Mouse (Mus musculus): ENCODE results near the gene Samd4.

The Samd4 gene

DNA sequence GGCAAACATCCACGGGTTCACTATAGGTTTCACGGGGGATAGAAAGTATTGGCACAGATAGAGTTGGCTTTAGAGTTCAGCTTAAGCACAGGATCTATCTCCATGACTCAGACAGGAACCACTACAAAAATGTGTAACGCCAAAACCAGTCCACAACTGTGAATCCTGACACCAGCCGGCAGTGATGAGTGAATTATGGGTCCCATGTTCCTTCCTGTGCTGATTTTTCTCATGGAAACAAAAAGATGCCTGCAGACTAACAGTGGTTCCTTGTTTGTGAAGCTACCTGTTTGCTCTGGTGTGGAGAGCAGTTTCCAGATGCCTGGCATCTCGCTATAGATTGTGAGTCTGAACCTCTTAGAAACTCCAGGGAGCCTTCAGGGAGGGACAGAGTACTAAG is 184.2 kb downstream of the Samd4 start:
- DNase-seq (ENCODE audit: low read depth, low spot score): no peak

DNA sequence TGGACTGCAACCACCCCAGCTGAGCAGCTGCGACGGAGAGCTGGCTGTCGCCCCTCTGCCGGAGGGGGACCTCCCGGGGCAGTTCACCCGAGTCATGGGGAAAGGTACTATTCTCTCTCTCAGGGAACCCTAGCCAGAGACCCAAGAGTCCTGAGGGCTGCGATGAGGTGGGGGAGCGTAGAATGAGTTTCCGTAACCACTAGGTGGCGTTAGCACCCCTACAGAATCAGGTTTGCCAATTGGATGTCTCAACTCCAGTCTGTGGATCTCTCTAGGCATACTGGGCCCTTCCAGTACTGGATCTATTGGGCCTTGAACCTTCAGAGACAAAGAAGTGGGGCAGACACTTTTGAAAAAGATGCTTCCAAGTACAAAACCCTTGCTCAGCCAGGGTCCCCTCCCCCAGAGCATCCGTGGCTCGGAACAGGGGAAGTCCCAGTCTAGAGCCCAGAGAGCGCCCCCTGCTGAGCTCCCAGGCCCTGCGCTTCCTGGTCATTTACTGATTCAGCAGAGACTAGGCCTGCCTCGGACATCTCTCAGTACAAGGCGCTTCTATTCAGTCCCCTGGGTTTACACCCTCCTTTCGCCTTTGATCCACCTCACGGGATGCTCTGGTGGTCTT is 191.5 kb downstream of the Samd4 start:
- DNase-seq (ENCODE audit: low read depth, low spot score): no peak

- no peak for DNase-seq (ENCODE audit: low read depth, low spot score)
Observed at GRCm38 (mm10) chr14:47075010-47075677, 192.5 kb downstream of the Samd4 start.

DNA sequence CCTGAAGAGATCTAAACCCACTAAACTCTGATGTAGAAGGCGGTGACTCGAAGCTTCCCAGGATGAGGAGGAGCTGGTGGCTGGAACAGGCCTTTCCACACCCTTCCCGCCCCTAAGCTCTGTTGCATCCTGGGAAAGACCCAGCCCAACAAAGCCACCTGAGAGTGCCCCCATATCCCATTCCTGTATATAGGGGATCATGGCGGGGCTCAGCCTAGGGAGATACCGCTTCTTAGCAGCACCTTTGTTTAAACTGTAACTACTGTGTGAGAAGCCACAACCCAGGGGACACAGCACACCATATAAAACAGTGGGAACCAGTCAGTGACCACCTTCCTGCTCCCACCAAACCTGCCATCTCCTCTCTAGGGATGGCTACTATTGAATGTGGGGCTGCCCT is 193.2 kb downstream of the Samd4 start:
- DNase-seq (ENCODE audit: low read depth, low spot score): no peak

GRCm38 (mm10) chr14:47076956-47077575 is 194.4 kb downstream of the Samd4 start:
- no peak for DNase-seq (ENCODE audit: low read depth, low spot score)

- no peak for DNase-seq (ENCODE audit: low read depth, low spot score)
Observed at GRCm38 (mm10) chr14:47077576-47077970, 194.9 kb downstream of the Samd4 start.

DNA sequence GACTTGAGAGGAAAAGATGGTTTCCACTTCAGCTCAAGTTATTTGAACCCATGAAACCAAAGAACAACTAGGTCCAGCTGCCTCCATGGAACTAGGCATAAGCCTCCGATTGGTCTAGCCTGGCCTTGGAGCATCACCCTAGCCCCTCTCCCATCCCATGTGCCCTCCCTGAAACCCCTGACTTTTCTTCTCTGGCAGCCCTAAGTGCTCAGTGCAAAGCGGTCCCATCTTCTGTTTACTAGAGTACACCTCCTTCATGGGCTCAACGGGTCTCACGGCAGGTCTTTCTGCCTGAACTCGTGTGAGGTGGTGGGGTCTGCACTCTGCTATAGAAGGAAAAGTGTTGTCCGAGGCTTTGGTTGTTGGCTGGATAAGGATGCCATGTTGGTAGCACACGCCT is 197.3 kb downstream of the Samd4 start:
- DNase-seq (ENCODE audit: low read depth, low spot score): no peak

DNA sequence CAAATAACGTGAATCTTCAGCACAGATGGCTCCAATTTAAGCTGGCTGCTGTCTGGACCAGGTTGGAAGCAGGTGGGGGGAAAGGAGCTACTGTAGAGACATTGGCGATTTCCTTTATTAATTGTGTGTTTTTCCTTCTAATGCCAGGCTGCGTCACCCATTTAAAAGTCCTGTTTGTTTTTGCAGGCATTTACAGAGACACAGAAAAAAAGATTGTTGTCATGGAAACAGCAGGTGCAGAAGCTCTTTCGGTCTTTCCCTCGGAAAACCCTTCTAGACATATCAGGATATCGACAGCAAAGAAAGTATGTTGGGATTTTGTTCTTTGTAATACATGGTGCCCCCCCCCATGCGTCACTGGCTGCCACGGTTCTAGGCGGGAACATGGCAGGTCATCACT is 200.7 kb downstream of the Samd4 start:
- no peak for DNase-seq (ENCODE audit: low read depth, low spot score)

DNA sequence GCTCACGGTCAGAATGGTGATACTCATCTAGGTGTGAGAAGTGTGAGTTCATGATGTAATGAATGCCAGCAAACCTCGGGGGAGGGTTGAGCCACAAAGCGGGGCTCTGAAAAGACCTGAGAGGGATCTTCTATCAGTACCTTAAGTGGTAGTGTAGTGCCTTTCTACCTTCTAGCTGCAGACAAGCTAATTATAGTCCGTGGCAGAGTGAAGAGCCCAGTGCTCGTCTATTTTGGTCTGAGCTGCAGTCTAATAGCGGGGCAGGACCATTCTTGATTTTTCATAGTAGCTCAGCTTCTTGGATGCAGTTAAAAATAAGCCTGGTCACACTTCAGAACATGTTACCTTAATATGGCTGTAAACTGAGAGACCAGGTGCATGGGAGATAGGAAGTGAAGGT is 201.2 kb downstream of the Samd4 start:
- DNase-seq (ENCODE audit: low read depth, low spot score): no peak

- no peak for DNase-seq (ENCODE audit: low read depth, low spot score)
Observed at GRCm38 (mm10) chr14:47084686-47085085, 202.0 kb downstream of the Samd4 start.

DNA sequence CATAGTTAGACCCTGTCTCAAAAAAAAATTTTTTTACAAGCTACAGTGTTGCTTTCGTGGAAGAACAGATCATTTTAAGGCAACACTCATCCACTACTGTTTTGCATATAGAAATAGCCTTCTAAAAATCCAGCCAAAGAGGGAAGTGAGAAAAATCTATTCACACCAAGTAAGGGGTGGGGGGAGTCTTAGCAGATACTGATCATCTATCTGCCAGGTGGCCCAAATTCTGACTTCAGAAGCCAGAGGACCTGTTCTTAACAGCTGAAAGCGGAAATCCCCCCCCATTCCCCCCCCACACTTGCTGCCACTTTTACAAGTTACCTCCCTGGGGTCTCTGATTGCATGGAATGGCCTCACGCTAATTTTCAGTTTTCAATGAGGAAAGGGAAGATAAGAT is 203.5 kb downstream of the Samd4 start:
- no peak for DNase-seq (ENCODE audit: low read depth, low spot score)

GRCm38 (mm10) chr14:47086743-47087142 is 204.1 kb downstream of the Samd4 start:
- no peak for DNase-seq (ENCODE audit: low read depth, low spot score)

GRCm38 (mm10) chr14:47087182-47087581 is 204.5 kb downstream of the Samd4 start:
- DNase-seq (ENCODE audit: low read depth, low spot score): peak; percentile 62

DNA sequence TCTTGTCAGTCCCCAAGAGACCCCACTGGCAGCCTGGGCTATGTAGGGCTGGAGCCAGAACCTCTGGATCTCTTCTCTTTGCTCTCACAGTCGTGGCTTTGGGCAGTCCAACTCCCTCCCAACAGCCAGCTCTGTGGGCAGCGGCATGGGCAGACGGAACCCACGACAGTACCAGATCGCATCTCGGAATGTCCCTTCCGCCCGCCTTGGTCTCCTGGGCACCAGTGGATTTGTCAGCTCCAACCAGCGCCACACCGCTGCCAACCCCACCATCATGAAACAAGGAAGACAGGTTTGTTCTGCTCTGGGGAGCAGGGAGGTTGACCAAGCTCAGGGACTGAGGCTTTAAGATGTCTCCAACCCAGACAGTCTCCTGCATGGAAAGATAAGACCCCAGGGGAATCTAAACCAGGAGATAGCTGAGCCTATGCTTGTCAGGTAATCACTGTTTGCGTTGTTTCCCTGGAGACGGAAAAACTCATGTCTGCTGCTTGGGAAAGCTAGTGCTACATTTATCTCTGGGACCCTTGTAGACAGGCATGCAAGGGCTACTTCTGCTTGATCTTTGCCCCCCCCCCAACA is 205.1 kb downstream of the Samd4 start:
- DNase-seq (ENCODE audit: low read depth, low spot score): no peak

GRCm38 (mm10) chr14:47088339-47088738 is 205.7 kb downstream of the Samd4 start:
- no peak for DNase-seq (ENCODE audit: low read depth, low spot score)

GRCm38 (mm10) chr14:47089153-47089552 is 206.5 kb downstream of the Samd4 start:
- no peak for DNase-seq (ENCODE audit: low read depth, low spot score)

DNA sequence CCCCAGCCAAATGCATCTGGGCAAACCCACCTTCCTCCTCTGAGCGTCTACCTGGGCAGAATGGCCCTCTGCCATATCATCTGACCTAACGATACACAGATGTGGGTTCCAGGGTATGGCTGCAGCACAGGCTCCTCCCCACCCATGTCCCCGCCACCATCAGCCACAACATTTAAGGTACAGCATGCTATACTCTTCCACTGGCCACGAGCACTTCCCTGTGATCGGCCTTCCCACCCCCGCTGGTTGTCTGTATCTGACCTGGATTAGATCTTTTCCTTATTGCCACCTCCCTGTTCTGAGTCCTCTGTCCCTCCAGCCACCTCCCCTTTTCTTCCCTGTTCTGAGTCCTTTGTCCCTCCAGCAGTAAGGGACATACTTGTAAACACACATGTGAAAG is 209.3 kb downstream of the Samd4 start:
- no peak for DNase-seq (ENCODE audit: low read depth, low spot score)

DNA sequence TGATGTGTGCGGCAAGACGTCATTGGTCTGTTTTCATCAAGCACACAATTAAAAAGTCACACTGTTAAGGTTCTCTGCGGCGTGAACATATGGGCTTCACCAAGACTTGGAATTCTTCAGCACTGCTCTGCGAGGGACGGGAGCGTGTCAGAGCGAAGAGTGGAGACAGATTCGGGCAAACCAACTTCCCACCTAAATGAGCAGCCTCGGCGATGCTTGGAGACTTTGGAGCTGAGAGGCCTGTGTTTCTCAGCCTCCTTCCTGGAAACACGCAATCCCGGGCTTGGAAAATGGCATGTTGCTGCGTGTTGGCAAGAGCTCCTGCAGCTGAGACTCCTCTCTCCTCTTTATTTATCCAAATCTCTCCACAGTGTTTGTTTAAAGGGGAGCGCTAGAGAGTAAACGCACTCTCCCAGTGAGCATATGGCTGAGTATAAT is 210.7 kb downstream of the Samd4 start:
- no peak for DNase-seq (ENCODE audit: low read depth, low spot score)

DNA sequence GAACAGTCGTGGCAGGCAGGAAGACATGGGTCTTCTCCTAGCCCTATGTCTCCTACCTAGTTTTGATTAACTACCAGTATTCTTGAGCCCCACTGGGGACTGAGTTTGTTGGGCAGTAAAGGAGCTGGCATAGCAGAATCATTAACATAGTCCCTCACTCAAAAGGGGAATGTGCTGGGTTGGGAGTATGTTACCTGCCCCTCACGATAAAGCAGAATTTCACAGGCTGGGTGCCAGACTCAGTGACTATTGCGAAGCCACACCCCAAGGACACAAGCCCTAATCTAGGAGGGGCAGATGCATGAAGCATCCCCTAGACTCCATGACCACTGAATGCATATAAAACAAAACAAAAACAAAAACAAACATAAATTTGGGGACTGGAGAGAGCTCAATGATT is 212.4 kb downstream of the Samd4 start:
- no peak for DNase-seq (ENCODE audit: low read depth, low spot score)

DNA sequence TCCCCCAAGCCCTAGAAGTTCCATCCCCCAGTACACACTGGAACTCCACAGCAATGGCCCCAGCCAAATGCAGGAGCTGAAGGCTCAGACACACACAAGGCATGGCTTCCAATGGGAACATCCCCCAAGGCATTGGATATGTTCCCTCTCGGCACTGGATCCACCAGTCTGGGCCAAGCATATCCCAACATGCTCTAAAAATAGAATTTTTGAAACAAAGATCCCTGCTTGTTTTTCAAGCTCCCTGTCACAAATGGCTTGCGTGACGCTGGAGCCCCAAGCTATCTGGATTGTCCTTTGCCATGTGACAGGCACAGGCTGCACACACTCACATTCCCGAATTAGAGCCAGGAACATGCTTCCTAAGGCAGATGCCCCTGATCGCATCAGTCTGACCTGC is 213.7 kb downstream of the Samd4 start:
- DNase-seq (ENCODE audit: low read depth, low spot score): no peak

DNA sequence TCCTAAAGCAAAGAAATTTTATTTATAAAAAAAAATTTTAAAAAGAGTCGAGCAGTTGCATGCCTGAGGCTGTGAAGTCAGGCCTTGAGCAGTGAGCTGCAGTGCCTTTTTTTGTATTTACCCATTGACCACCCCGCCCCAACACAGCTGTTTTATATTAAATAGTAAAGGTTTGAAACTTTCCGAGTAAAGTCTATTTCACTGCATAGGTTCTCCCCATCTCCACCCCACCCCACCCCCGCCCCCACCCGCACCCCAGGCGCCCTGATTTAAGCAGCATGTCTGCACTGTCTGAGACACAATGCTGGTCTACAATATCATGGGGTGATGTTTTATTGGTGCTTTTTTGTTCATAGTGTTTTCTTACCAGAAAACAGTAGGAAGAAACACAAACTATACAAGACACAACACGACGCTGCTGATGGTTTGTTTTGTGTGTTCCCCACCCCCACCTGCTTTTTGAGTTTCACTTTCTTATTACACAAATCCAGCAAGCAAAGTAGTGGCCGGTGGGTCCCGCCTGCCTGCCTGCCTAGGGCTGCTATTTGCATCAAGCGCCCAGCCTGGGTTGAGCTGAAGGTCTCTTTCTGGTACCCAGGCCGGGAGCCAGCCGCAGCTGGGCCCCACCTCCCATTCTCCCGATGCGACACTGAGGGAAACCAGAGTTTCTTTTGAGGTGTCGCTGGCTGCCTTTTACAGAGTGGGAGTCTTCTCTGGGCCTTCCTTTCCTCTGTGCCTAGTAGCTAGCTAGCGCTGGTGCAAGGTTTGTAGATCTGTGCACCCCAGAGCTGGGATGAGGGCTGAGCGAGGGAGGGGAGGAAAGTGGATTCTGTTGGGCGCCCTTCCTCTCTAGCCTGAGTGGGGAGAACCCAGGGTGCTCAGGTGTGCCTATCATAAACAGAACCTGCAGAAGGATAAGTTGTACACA is 221.9 kb downstream of the Samd4 start:
- no peak for DNase-seq (ENCODE audit: low read depth, low spot score)

DNA sequence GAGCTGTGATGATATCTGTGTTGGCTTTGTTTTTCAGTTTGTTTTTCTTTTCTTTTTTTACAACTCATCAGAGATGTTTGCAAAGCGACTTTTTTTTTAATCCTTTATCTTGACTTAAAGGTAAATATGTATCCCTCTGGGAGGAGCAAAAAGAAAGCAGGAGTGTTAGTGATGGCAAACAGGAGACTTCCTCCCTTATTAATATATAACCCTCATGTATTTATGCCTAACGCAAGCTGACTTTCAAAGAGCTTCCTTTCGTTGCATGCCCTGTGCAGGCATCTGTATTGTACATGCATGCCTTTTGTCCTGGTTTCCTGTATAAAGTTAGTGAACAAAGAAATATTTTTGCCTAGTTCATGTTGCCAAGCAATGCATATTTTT is 222.5 kb downstream of the Samd4 start:
- no peak for DNase-seq (ENCODE audit: low read depth, low spot score)

Data from c-Kit-negative CD71-positive TER-119-positive erythroid progenitor cells, embryonic 14.5 days (primary cell).